8 mouse cellular contexts compared by ENCODE assay signal in genomic region chr19:55099184-55100160, GRCm38 (mm10). TPM values are rescaled to one million over a fixed set of nuclear protein-coding genes. Genes with fewer than 3 reads are reported as not detected.
DNase-seq lines count a peak whose midpoint lies in the region; ATAC-seq and TF ChIP-seq lines count a peak whose summit lies in the region.

No protein-coding gene starts in this region.

- TF ChIP-seq CTCF in G1E (IDR thresholded peaks at IDR 0.05; ENCODE audit: low read depth, low read length) = no peak
- TF ChIP-seq CTCF in layer of hippocampus, adult 2 months (conservative IDR thresholded peaks at IDR 0.05) = no peak
- TF ChIP-seq CTCF in lung, adult 2 months (IDR thresholded peaks at IDR 0.05; ENCODE audit: insufficient read depth, low read length) = no peak

- H3K36me3 ChIP-seq in G1E (replicated peaks) = peaks cover 26% of the 10 kb centered on the region
- peaks cover 11% of the 10 kb centered on the region; the same call in 1 of the 2 replicates for H3K36me3 ChIP-seq in forebrain, embryonic 15.5 days
- peaks cover 10% of the 10 kb centered on the region for H3K36me3 ChIP-seq in neural tube, embryonic 15.5 days

- no peaks in the 10 kb centered on the region for H3K9me3 ChIP-seq in G1E (replicated peaks)
- H3K9me3 ChIP-seq in forebrain, embryonic 15.5 days = no peaks in the 10 kb centered on the region
- no peaks in the 10 kb centered on the region for H3K9me3 ChIP-seq in neural tube, embryonic 15.5 days (replicated peaks)

- peaks cover 7% of the 10 kb centered on the region for H3K27me3 ChIP-seq in G1E (ENCODE audit: insufficient read depth, low read length)
- H3K27me3 ChIP-seq in forebrain, embryonic 15.5 days = no peaks in the 10 kb centered on the region
- no peaks in the 10 kb centered on the region for H3K27me3 ChIP-seq in neural tube, embryonic 15.5 days (replicated peaks)

- peak overlapping the region; percentile 100 for H3K4me3 ChIP-seq in G1E (ENCODE audit: low read depth, low read length)
- peak overlapping the region; percentile 63 for H3K4me3 ChIP-seq in forebrain, embryonic 15.5 days
- H3K4me3 ChIP-seq in layer of hippocampus, adult 2 months = peak overlapping the region; percentile 96
- H3K4me3 ChIP-seq in lung, adult 2 months (replicated peaks; ENCODE audit: extremely low read depth, low read depth, low read length) = peak overlapping the region; percentile 98
- peak overlapping the region; percentile 94 for H3K4me3 ChIP-seq in neural tube, embryonic 15.5 days (replicated peaks)

- intact Hi-C loops in heart, postnatal 36 days (cut with DNase I) = loop anchor here (2.0 kb wide), 1 partner anchor 95 kb away; no protein-coding TSS in a partner anchor

- peak overlapping the region; percentile 97 for H3K9ac ChIP-seq in forebrain, embryonic 15.5 days (replicated peaks)
- H3K9ac ChIP-seq in neural tube, embryonic 15.5 days (replicated peaks) = peak overlapping the region; percentile 98

- ATAC-seq in G1E (ENCODE audit: extremely low read depth, insufficient number of reproducible peaks, low FRiP score, poor library complexity, severe bottlenecking) = peak; percentile 51
- peak; percentile 95 for ATAC-seq in forebrain, embryonic 15.5 days (replicated peaks)
- ATAC-seq in neural tube, embryonic 15.5 days (ENCODE audit: low FRiP score) = peak; percentile 91

- H3K4me1 ChIP-seq in G1E (ENCODE audit: insufficient read depth, low read depth, low read length) = peaks cover 21% of the 10 kb centered on the region
- H3K4me1 ChIP-seq in forebrain, embryonic 15.5 days = peaks cover 18% of the 10 kb centered on the region
- H3K4me1 ChIP-seq in lung, adult 2 months (ENCODE audit: control insufficient read depth, insufficient read depth, low read length) = peaks cover 11% of the 10 kb centered on the region
- peaks cover 26% of the 10 kb centered on the region for H3K4me1 ChIP-seq in neural tube, embryonic 15.5 days

- H3K4me2 ChIP-seq in forebrain, embryonic 15.5 days (replicated peaks) = peak overlapping the region; percentile 97
- H3K4me2 ChIP-seq in neural tube, embryonic 15.5 days = peak overlapping the region; percentile 90

- peak overlapping the region; percentile 89 for H3K27ac ChIP-seq in forebrain, embryonic 15.5 days (replicated peaks)
- H3K27ac ChIP-seq in layer of hippocampus, adult 2 months = peak overlapping the region; percentile 96
- peak overlapping the region; percentile 94 for H3K27ac ChIP-seq in neural tube, embryonic 15.5 days (replicated peaks)

- DNase-seq in G1E (ENCODE audit: low spot score) = peak; percentile 88
- DNase-seq in cerebellum, adult 11-12 months = peak; percentile 87
- peak; percentile 81 to 87 for DNase-seq in heart, postnatal 36 days
- peak; percentile 78 to 83 for DNase-seq in layer of hippocampus, adult 2 months (ENCODE audit: low spot score in 2 of 2)
- DNase-seq in lung, adult 2 months = peak; percentile 80
- peak; percentile 87 for DNase-seq in testis, postnatal 10 days (ENCODE audit: low spot score)

- peak; percentile 93 for TF ChIP-seq POLR2A in lung, adult 2 months (IDR thresholded peaks at IDR 0.05; ENCODE audit: borderline replicate concordance, extremely low read depth, low read depth, low read length)

- WGBS in forebrain, embryonic 15.5 days = under 1% methylated on average over 60 of the region's 69 CpGs
- under 1% methylated on average over 69 of the region's 69 CpGs for WGBS in lung, adult 2 months
- under 1% methylated on average over 69 of the region's 69 CpGs for WGBS in neural tube, embryonic 15.5 days

RNA-seq across cellular contexts. Expression of gene Gpam, which starts 27.6 kb away (rescaled TPM):
- 24.8 and 26.1 TPM in 2 replicates for total RNA-seq in G1E (2014; fragmentation: Nextera tagmentation)
- 25.0 and 26.7 TPM in 2 replicates for total RNA-seq in G1E (2017)
- polyA plus RNA-seq in G1E (2012) = 6.8 and 10.3 TPM in 2 replicates
- 22.1 and 22.3 TPM in 2 replicates for polyA plus RNA-seq in forebrain, embryonic 15.5 days (2015; fragmentation: Nextera tagmentation; extraction: Ambion mirVana)
- total RNA-seq in heart, postnatal 36 days (2021) = 100 to 1,000 TPM; 210 to 250 TPM
- 10 to 100 TPM; 40.9 to 44.5 TPM for total RNA-seq in layer of hippocampus, adult 2 months (2021)
- 59.0 and 70.8 TPM in 2 replicates for polyA plus RNA-seq in lung, adult 2 months (2012; rRNA removed)
- 18.1 and 18.9 TPM in 2 replicates for polyA plus RNA-seq in neural tube, embryonic 15.5 days (2015; fragmentation: Nextera tagmentation; extraction: Ambion mirVana)

Comparison
In these comparisons a context has a peak if more than half of its experiments do, and no peak if none do; other contexts are left out.
1. Peak in every context shown above with its lines: DNase-seq, ATAC-seq, H3K4me3 ChIP-seq and H3K27ac ChIP-seq.